Mouse (Mus musculus) limb, embryonic 12.5 days (tissue): ENCODE data around the gene Ing4. TPM values are rescaled to one million over a fixed set of nuclear protein-coding genes. Genes with fewer than 3 reads are reported as not detected.

Experiments
- ATAC-seq: fragments of 200-750 bp; cut with Nextera tagmentation; 2 replicates; pipeline ENCODE4 v1.8.0; 2017; ENCODE audit warnings: low read depth, moderate TSS enrichment; ENCODE audit not compliant: insufficient number of reproducible peaks, insufficient read depth, low FRiP score, low TSS enrichment
- H3K27ac ChIP-seq: fragments of 300-500 bp; sonication (generic); 2 replicates; pipeline ENCODE4 v1.5.1; 2016; ENCODE audit warnings: mild to moderate bottlenecking, moderate library complexity
- H3K27me3 ChIP-seq: fragments of 300-500 bp; sonication (generic); 2 replicates; pipeline ENCODE4 v1.6.1; 2016; ENCODE audit warnings: mild to moderate bottlenecking, moderate library complexity
- H3K36me3 ChIP-seq: fragments of 300-500 bp; sonication (generic); 2 replicates; pipeline ENCODE4 v1.6.1; 2016; ENCODE audit warnings: mild to moderate bottlenecking, moderate library complexity
- H3K4me1 ChIP-seq: fragments of 300-500 bp; sonication (generic); replicated peaks from 2 replicates; pipeline ENCODE4 v1.6.1; 2016
- H3K4me2 ChIP-seq: fragments of 300-500 bp; sonication (generic); 2 replicates; pipeline ENCODE4 v1.6.1; 2016; ENCODE audit warnings: mild to moderate bottlenecking, moderate library complexity
- H3K4me3 ChIP-seq: fragments of 300-500 bp; sonication (generic); replicated peaks from 2 replicates; pipeline ENCODE4 v1.5.1; 2016; ENCODE audit warnings: mild to moderate bottlenecking
- H3K9ac ChIP-seq: fragments of 300-500 bp; sonication (generic); replicated peaks from 2 replicates; pipeline ENCODE4 v1.6.1; 2016; ENCODE audit warnings: mild to moderate bottlenecking, moderate library complexity
- H3K9me3 ChIP-seq: fragments of 300-500 bp; sonication (generic); 2 replicates; pipeline ENCODE4 v1.6.1; 2016; ENCODE audit warnings: mild to moderate bottlenecking, moderate library complexity
- WGBS: fragments of 180-500 bp; shearing (Covaris S2); methylation state at CpG from one replicate; pipeline ENCODE4 v1.1.7; 2016; 5-methylcytosine and 5-hydroxymethylcytosine counted together
- polyA plus RNA-seq: library from polyadenylated mRNA; unstranded; fragments of >200 nt; fragmentation: Nextera tagmentation; extraction: Ambion mirVana; gene quantifications from 2 replicates; pipeline ENCODE4 v1.2.1, GENCODE M21; 2016

Gene Ing4
- 170 and 177 TPM in 2 replicates for polyA plus RNA-seq

GRCm38 (mm10) chr6:125039533-125040153 lies at the start of gene Ing4:
TSS of gene Ing4 (plus strand) at chr6:125039760.
- H3K9me3 ChIP-seq, result no peaks in the 10 kb centered on the region
- peak within 1 kb of the TSS; percentile 64 for H3K4me3 ChIP-seq
- H3K9ac ChIP-seq, result peak within 1 kb of the TSS; percentile 72
- H3K27me3 ChIP-seq, result no peaks in the 10 kb centered on the region
- peak; percentile 94 for ATAC-seq
- H3K4me1 ChIP-seq, result peaks cover 11% of the 10 kb centered on the region
- H3K4me2 ChIP-seq, result peak within 1 kb of the TSS; percentile 82
- WGBS, result under 1% methylated on average over 26 of the region's 26 CpGs
- H3K36me3 ChIP-seq, result peaks cover 62% of the 10 kb centered on the region
- H3K27ac ChIP-seq, result peak within 1 kb of the TSS; percentile 81

- no peak overlapping the region for H3K27ac ChIP-seq
- WGBS, result 76% methylated on average over 4 of the region's 4 CpGs
- no peaks in the 10 kb centered on the region for H3K36me3 ChIP-seq
- H3K27me3 ChIP-seq, result peaks cover 58% of the 10 kb centered on the region
- H3K9ac ChIP-seq, result no peak overlapping the region
- peaks cover 12% of the 10 kb centered on the region for H3K9me3 ChIP-seq
- ATAC-seq, result no peak
- H3K4me3 ChIP-seq, result no peak overlapping the region
- H3K4me1 ChIP-seq, result peaks cover 3% of the 10 kb centered on the region
- H3K4me2 ChIP-seq, result no peak overlapping the region
Observed at GRCm38 (mm10) chr6:124992241-124992640, 47.3 kb upstream of the Ing4 start.

GRCm38 (mm10) chr6:124993365-124993764 lies 46.2 kb upstream of the Ing4 start:
- Histone ChIP-seq H3K4me2 (no peak overlapping the region), H3K9ac (no peak overlapping the region), H3K4me3 (no peak overlapping the region), H3K27me3 (peaks cover 69% of the 10 kb centered on the region), H3K36me3 (no peaks in the 10 kb centered on the region), H3K27ac (no peak overlapping the region), H3K4me1 (peaks cover 14% of the 10 kb centered on the region), H3K9me3 (peaks cover 12% of the 10 kb centered on the region)
- no peak for ATAC-seq
- WGBS, result 86% methylated on average over 9 of the region's 9 CpGs

- H3K4me3 ChIP-seq, result no peak overlapping the region
- no peak for ATAC-seq
- H3K4me1 ChIP-seq, result peaks cover 19% of the 10 kb centered on the region
- H3K4me2 ChIP-seq, result no peak overlapping the region
- no peaks in the 10 kb centered on the region for H3K36me3 ChIP-seq
- H3K27ac ChIP-seq, result no peak overlapping the region
- H3K9me3 ChIP-seq, result peaks cover 12% of the 10 kb centered on the region
- peaks cover 74% of the 10 kb centered on the region for H3K27me3 ChIP-seq
- H3K9ac ChIP-seq, result peak overlapping the region; percentile 48; the same call in 1 of the 2 replicates
- WGBS, result 10% methylated on average over 11 of the region's 11 CpGs
Observed at GRCm38 (mm10) chr6:124993876-124994275, 45.7 kb upstream of the Ing4 start.

- H3K9ac ChIP-seq, result no peak overlapping the region
- peaks cover 5% of the 10 kb centered on the region for H3K9me3 ChIP-seq
- peaks cover 19% of the 10 kb centered on the region for H3K4me1 ChIP-seq
- no peak overlapping the region for H3K27ac ChIP-seq
- WGBS, result 77% methylated on average over 7 of the region's 7 CpGs
- H3K27me3 ChIP-seq, result peaks cover 88% of the 10 kb centered on the region
- no peaks in the 10 kb centered on the region for H3K36me3 ChIP-seq
- no peak overlapping the region for H3K4me2 ChIP-seq
- no peak for ATAC-seq
- H3K4me3 ChIP-seq, result no peak overlapping the region
Observed at GRCm38 (mm10) chr6:124995246-124995645, 44.3 kb upstream of the Ing4 start.

- Histone ChIP-seq H3K4me3 (peak overlapping the region; percentile 66; the same call in 1 of the 2 replicates), H3K9ac (no peak overlapping the region), H3K4me2 (peak overlapping the region; percentile 97), H3K4me1 (peaks cover 19% of the 10 kb centered on the region), H3K9me3 (no peaks in the 10 kb centered on the region), H3K36me3 (no peaks in the 10 kb centered on the region), H3K27me3 (peaks cover 95% of the 10 kb centered on the region), H3K27ac (no peak overlapping the region)
- ATAC-seq, result no peak
- 47% methylated on average over 8 of the region's 8 CpGs for WGBS
Observed at GRCm38 (mm10) chr6:124995831-124996403, 43.6 kb upstream of the Ing4 start.

- no peaks in the 10 kb centered on the region for H3K9me3 ChIP-seq
- WGBS, result under 1% methylated on average over 66 of the region's 78 CpGs
- peak; percentile 34; the same call in 1 of the 2 replicates for ATAC-seq
- H3K4me3 ChIP-seq, result peak within 1 kb of the TSS; percentile 66
- H3K27me3 ChIP-seq, result peaks cover 98% of the 10 kb centered on the region
- peak within 1 kb of the TSS; percentile 97 for H3K4me2 ChIP-seq
- H3K4me1 ChIP-seq, result peaks cover 19% of the 10 kb centered on the region
- no peaks in the 10 kb centered on the region for H3K36me3 ChIP-seq
- peak within 1 kb of the TSS; percentile 77 for H3K9ac ChIP-seq
- 0 out of 2 replicates have a peak within 1 kb of the TSS, but pooled peaks have one; percentile 4 for H3K27ac ChIP-seq
Observed at GRCm38 (mm10) chr6:124996551-124997501, 42.7 kb upstream of the Ing4 start, which contains the start of gene Pianp. TSS of gene Pianp (plus strand) at chr6:124996694.

GRCm38 (mm10) chr6:124998066-124998465 lies 41.5 kb upstream of the Ing4 start:
- H3K4me3 ChIP-seq, result peak overlapping the region; percentile 66
- H3K27me3 ChIP-seq, result peaks cover 98% of the 10 kb centered on the region
- no peaks in the 10 kb centered on the region for H3K9me3 ChIP-seq
- ATAC-seq, result no peak
- H3K9ac ChIP-seq, result no peak overlapping the region
- no peaks in the 10 kb centered on the region for H3K36me3 ChIP-seq
- H3K4me2 ChIP-seq, result peak overlapping the region; percentile 97
- peaks cover 19% of the 10 kb centered on the region for H3K4me1 ChIP-seq
- WGBS, result 6% methylated on average over 8 of the region's 8 CpGs
- H3K27ac ChIP-seq, result no peak overlapping the region

- ATAC-seq, result no peak
- H3K27me3 ChIP-seq, result peaks cover 97% of the 10 kb centered on the region
- no peaks in the 10 kb centered on the region for H3K9me3 ChIP-seq
- H3K4me2 ChIP-seq, result no peak overlapping the region
- no peak overlapping the region for H3K4me3 ChIP-seq
- H3K36me3 ChIP-seq, result no peaks in the 10 kb centered on the region
- no peak overlapping the region for H3K9ac ChIP-seq
- H3K4me1 ChIP-seq, result peaks cover 26% of the 10 kb centered on the region
- 24% methylated on average over 14 of the region's 14 CpGs for WGBS
- H3K27ac ChIP-seq, result no peak overlapping the region
Observed at GRCm38 (mm10) chr6:124999091-124999490, 40.5 kb upstream of the Ing4 start.

- Histone ChIP-seq H3K9me3 (no peaks in the 10 kb centered on the region), H3K4me3 (no peak overlapping the region), H3K27ac (no peak overlapping the region), H3K4me1 (peaks cover 28% of the 10 kb centered on the region), H3K27me3 (peaks cover 96% of the 10 kb centered on the region), H3K9ac (no peak overlapping the region), H3K4me2 (no peak overlapping the region), H3K36me3 (no peaks in the 10 kb centered on the region)
- no peak for ATAC-seq
- WGBS, result 26% methylated on average over 10 of the region's 10 CpGs
Observed at GRCm38 (mm10) chr6:124999546-124999945, 40.0 kb upstream of the Ing4 start.

- Histone ChIP-seq H3K36me3 (no peaks in the 10 kb centered on the region), H3K4me3 (no peak overlapping the region), H3K4me1 (peaks cover 18% of the 10 kb centered on the region), H3K4me2 (no peak overlapping the region), H3K9ac (no peak overlapping the region), H3K27me3 (peaks cover 56% of the 10 kb centered on the region), H3K27ac (no peak overlapping the region), H3K9me3 (no peaks in the 10 kb centered on the region)
- WGBS, result 34% methylated on average over 3 of the region's 3 CpGs
- ATAC-seq, result no peak
Observed at GRCm38 (mm10) chr6:125003706-125004105, 35.9 kb upstream of the Ing4 start.
